Mouse (Mus musculus) embryonic facial prominence, embryonic 11.5 days (tissue): Measurements from ENCODE around the gene Olfr1321. TPM values are rescaled to one million over a fixed set of nuclear protein-coding genes. Genes with fewer than 3 reads are reported as not detected.

Source experiments
- ATAC-seq: fragments of 200-750 bp; cut with Nextera tagmentation; replicated peaks from 2 replicates; pipeline ENCODE4 v1.8.0; 2017; ENCODE audit warnings: low read depth; ENCODE audit not compliant: insufficient number of reproducible peaks, low FRiP score, low TSS enrichment
- DNase-seq: peaks from one replicate; pipeline ENCODE4 v3.0.0-alpha.2; 2015; ENCODE audit warnings: low spot score
- H3K27ac ChIP-seq: fragments of 300-500 bp; sonication (generic); replicated peaks from 2 replicates; pipeline ENCODE4 v1.5.1; 2014; ENCODE audit warnings: mild to moderate bottlenecking, low read depth, low read length, control low read depth
- H3K27me3 ChIP-seq: fragments of 300-500 bp; sonication (generic); 2 replicates; pipeline ENCODE4 v1.6.1; 2014; ENCODE audit warnings: mild to moderate bottlenecking, low read length, moderate library complexity, mixed read lengths; ENCODE audit not compliant: control insufficient read depth, insufficient read depth
- H3K36me3 ChIP-seq: fragments of 300-500 bp; sonication (generic); replicated peaks from 2 replicates; pipeline ENCODE4 v1.6.1; 2014; ENCODE audit warnings: low read depth, mild to moderate bottlenecking, low read length, moderate library complexity, mixed read lengths; ENCODE audit not compliant: control insufficient read depth, insufficient read depth
- H3K4me1 ChIP-seq: fragments of 300-500 bp; sonication (generic); 2 replicates; pipeline ENCODE4 v1.6.1; 2014; ENCODE audit warnings: low read length, mixed read lengths; ENCODE audit not compliant: control insufficient read depth, insufficient read depth
- H3K4me2 ChIP-seq: fragments of 300-500 bp; sonication (generic); 2 replicates; pipeline ENCODE4 v1.6.1; 2014; ENCODE audit warnings: low read depth, mild to moderate bottlenecking, control low read depth, low read length, moderate library complexity
- H3K4me3 ChIP-seq: fragments of 300-500 bp; sonication (generic); 2 replicates; pipeline ENCODE4 v1.5.1; 2014; ENCODE audit warnings: low read depth, low read length, control low read depth
- H3K9ac ChIP-seq: fragments of 300-500 bp; sonication (generic); replicated peaks from 2 replicates; pipeline ENCODE4 v1.6.1; 2014; ENCODE audit warnings: mild to moderate bottlenecking, control low read depth, low read length
- H3K9me3 ChIP-seq: fragments of 300-500 bp; sonication (generic); replicated peaks from 2 replicates; pipeline ENCODE4 v1.6.1; 2016; ENCODE audit warnings: mild to moderate bottlenecking, low read length, inconsistent platforms, mixed read lengths; ENCODE audit not compliant: control insufficient read depth
- WGBS: fragments of 180-500 bp; shearing (Covaris S2); extraction: QIAGEN DNeasy Blood & Tissue Kit; methylation state at CpG from one replicate; pipeline ENCODE4 v1.1.7; 2014; 5-methylcytosine and 5-hydroxymethylcytosine counted together
- polyA plus RNA-seq: library from polyadenylated mRNA; unstranded; fragments of >200 nt; fragmentation: Nextera tagmentation; extraction: Ambion mirVana; gene quantifications from 2 replicates; pipeline ENCODE4 v1.2.1, GENCODE M21; 2014

Gene Olfr1321
- polyA plus RNA-seq = not detected in 2 replicates

GRCm38 (mm10) chrX:49734959-49735358, at the start of gene Olfr1321:
Gene Olfr1321, minus strand, starts transcription at chrX:49735059.
- H3K36me3 ChIP-seq = no peaks in the 10 kb centered on the region
- H3K4me1 ChIP-seq = no peaks in the 10 kb centered on the region
- H3K9me3 ChIP-seq = no peaks in the 10 kb centered on the region
- no peak within 1 kb of the TSS for H3K27ac ChIP-seq
- H3K27me3 ChIP-seq = no peaks in the 10 kb centered on the region
- DNase-seq (no peak), ATAC-seq (no peak)
- no peak within 1 kb of the TSS for H3K4me2 ChIP-seq
- H3K9ac ChIP-seq = no peak within 1 kb of the TSS
- H3K4me3 ChIP-seq = no peak within 1 kb of the TSS
- WGBS = 72% methylated on average over 2 of the region's 2 CpGs

- WGBS = 22% methylated on average over 2 of the region's 2 CpGs
- DNase-seq (no peak), ATAC-seq (no peak)
- no peak overlapping the region for H3K9ac ChIP-seq
- no peaks in the 10 kb centered on the region for H3K4me1 ChIP-seq
- H3K36me3 ChIP-seq = no peaks in the 10 kb centered on the region
- H3K9me3 ChIP-seq = no peaks in the 10 kb centered on the region
- no peaks in the 10 kb centered on the region for H3K27me3 ChIP-seq
- no peak overlapping the region for H3K4me2 ChIP-seq
- no peak overlapping the region for H3K27ac ChIP-seq
- H3K4me3 ChIP-seq = no peak overlapping the region
These were observed 36.0 kb upstream of the Olfr1321 start for GRCm38 (mm10) chrX:49770828-49771227.

- H3K9me3 ChIP-seq = no peaks in the 10 kb centered on the region
- H3K4me2 ChIP-seq = no peak overlapping the region
- no peaks in the 10 kb centered on the region for H3K36me3 ChIP-seq
- WGBS = 52% methylated on average over 5 of the region's 5 CpGs
- DNase-seq = no peak
- H3K4me3 ChIP-seq = no peak overlapping the region
- no peak for ATAC-seq
- no peak overlapping the region for H3K9ac ChIP-seq
- H3K4me1 ChIP-seq = no peaks in the 10 kb centered on the region
- no peaks in the 10 kb centered on the region for H3K27me3 ChIP-seq
- H3K27ac ChIP-seq = no peak overlapping the region
These were observed 10.3 kb upstream of the Olfr1321 start for GRCm38 (mm10) chrX:49745192-49745591.

Other genes with a start within 250 kb of the Olfr1321 start
- not detected in 2 replicates for gene Olfr1320, start 62.7 kb downstream of the Olfr1321 start, polyA plus RNA-seq
- 3.7 and 5.4 TPM in 2 replicates for gene Igsf1, start 62.7 kb upstream of the Olfr1321 start, polyA plus RNA-seq
- not detected in 2 replicates for gene Olfr1322, start 156.4 kb upstream of the Olfr1321 start, polyA plus RNA-seq